In the genomic region with DNA sequence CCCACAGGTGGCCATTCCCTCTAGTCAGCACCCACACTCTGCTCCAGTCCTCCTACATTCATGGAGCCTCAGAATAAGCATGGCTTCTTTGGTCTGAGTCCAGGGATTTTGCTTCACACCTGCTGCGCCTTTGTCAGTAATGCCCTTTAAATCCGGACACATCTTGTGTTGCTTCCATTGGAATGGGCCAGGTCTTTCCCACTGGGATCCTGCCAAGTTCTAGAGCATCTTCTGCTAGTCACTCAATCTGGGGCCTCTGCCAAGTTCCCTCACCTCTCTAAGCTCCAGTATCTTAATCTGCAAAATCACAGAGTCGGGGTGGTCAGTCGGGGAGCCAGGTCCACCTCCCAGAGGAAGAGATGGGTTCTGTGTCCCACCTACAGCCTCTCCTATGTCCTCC, we compare ENCODE assay signal across 15 mouse cellular contexts.
A peak's percentile ranks its signal among the peaks of the same experiment; 100 is the strongest.
DNase-seq lines count a peak whose midpoint lies in the region; ATAC-seq lines count a peak whose summit lies in the region.
"Had no signal": no experiment of that assay in that cellular context is flagged by ENCODE, and none has a peak within 500 bp of the region (broad histone marks: within the 10 kb centered on the region; RNA-seq: fewer than 3 reads in every experiment).

No protein-coding gene starts in this region.

- no peak for ATAC-seq in cerebellum, adult (ENCODE audit: insufficient number of reproducible peaks, low FRiP score, low TSS enrichment)
- ATAC-seq: activated CD4-positive, CD25-positive, alpha-beta regulatory T cell, adult 4 months; forebrain, embryonic 15.5 days; Patski had no signal

- DNase-seq in cerebellum, adult 11-12 months, result peak; percentile 59
- DNase-seq in cerebellum, adult 18-20 months, result peak; percentile 52 to 58
- DNase-seq in cerebellum, adult 9-11 months, result peak; percentile 61
- DNase-seq in cerebellum, postnatal 36 days, result peak; percentile 62 to 64
- DNase-seq in B cell, adult 2 months, result no peak
- DNase-seq in yolk sac, embryonic 10.5 days (ENCODE audit: low spot score), result no peak
- DNase-seq: adrenal gland, postnatal 25 days; gastrocnemius, postnatal 10 days; heart, postnatal 36 days; kidney, adult 11 months; kidney, adult 9 months had no signal

Comparison
In these comparisons a context has a peak if more than half of its experiments do, and no peak if none do; other contexts are left out.
1. DNase-seq: peak in cerebellum, adult 11-12 months (single experiment), cerebellum, adult 18-20 months (2 of 2), cerebellum, adult 9-11 months (single experiment) and cerebellum, postnatal 36 days (2 of 2); none in B cell, adult 2 months (0 of 2) and yolk sac, embryonic 10.5 days (single experiment).